Mouse (Mus musculus): ENCODE data around the gene Klhdc2. TPM values are rescaled to one million over a fixed set of nuclear protein-coding genes. Genes with fewer than 3 reads are reported as not detected.

The Klhdc2 gene
- polyA plus RNA-seq, 1 experiment = 19.1 TPM

GRCm38 (mm10) chr12:69331187-69331586 is 34.7 kb downstream of the Klhdc2 start:
- no peak overlapping the region for H3K4me3 ChIP-seq (ENCODE audit: extremely low read depth, insufficient read depth, insufficient read length)
- no peaks in the 10 kb centered on the region for H3K4me1 ChIP-seq (ENCODE audit: control insufficient read depth, insufficient read depth, insufficient read length)
- TF ChIP-seq CTCF (IDR thresholded peaks at IDR 0.05; ENCODE audit: extremely low read depth, insufficient read depth, insufficient read length, insufficient replicate concordance) (no peak), POLR2A (IDR thresholded peaks at IDR 0.05; ENCODE audit: low read depth, low read length) (no peak)
- H3K27ac ChIP-seq (ENCODE audit: insufficient read depth, low read length) = no peak overlapping the region
- no peaks in the 10 kb centered on the region for H3K27me3 ChIP-seq (ENCODE audit: control insufficient read depth, insufficient read depth, low read length)
- H3K36me3 ChIP-seq (ENCODE audit: control insufficient read depth, insufficient read depth, low read length) = peaks cover 14% of the 10 kb centered on the region; the same call in 1 of the 2 replicates
- no peak for DNase-seq (ENCODE audit: low read depth in 1 of 2, low spot score in 2 of 2)
- 83% methylated on average over 3 of the region's 3 CpGs for WGBS

GRCm38 (mm10) chr12:69332147-69332546 is 35.7 kb downstream of the Klhdc2 start:
- Histone ChIP-seq H3K27ac (ENCODE audit: insufficient read depth, low read length) (no peak overlapping the region), H3K36me3 (ENCODE audit: control insufficient read depth, insufficient read depth, low read length) (peaks cover 18% of the 10 kb centered on the region; the same call in 1 of the 2 replicates)
- WGBS = 61% methylated on average over 1 of the region's 1 CpGs

GRCm38 (mm10) chr12:69333547-69333946 is 37.1 kb downstream of the Klhdc2 start:
- 81% methylated on average over 2 of the region's 2 CpGs for WGBS
- TF ChIP-seq POLR2A (IDR thresholded peaks at IDR 0.05; ENCODE audit: low read depth, low read length) (no peak), CTCF (IDR thresholded peaks at IDR 0.05; ENCODE audit: extremely low read depth, insufficient read depth, insufficient read length, insufficient replicate concordance) (peak; percentile 17; the same call in 1 of the 2 replicates)
- Histone ChIP-seq H3K4me1 (ENCODE audit: control insufficient read depth, insufficient read depth, insufficient read length) (no peaks in the 10 kb centered on the region), H3K27me3 (ENCODE audit: control insufficient read depth, insufficient read depth, low read length) (no peaks in the 10 kb centered on the region), H3K4me3 (ENCODE audit: extremely low read depth, insufficient read depth, insufficient read length) (no peak overlapping the region), H3K36me3 (ENCODE audit: control insufficient read depth, insufficient read depth, low read length) (peaks cover 22% of the 10 kb centered on the region; the same call in 1 of the 2 replicates), H3K27ac (ENCODE audit: insufficient read depth, low read length) (no peak overlapping the region)
- peak; percentile 15 to 28 for DNase-seq (ENCODE audit: low read depth in 1 of 2, low spot score in 2 of 2)

More at GRCm38 (mm10) chr12:69332147-69332546, 35.7 kb downstream of the Klhdc2 start:
- Histone ChIP-seq H3K27me3 (ENCODE audit: control insufficient read depth, insufficient read depth, low read length) (no peaks in the 10 kb centered on the region), H3K4me3 (ENCODE audit: extremely low read depth, insufficient read depth, insufficient read length) (no peak overlapping the region), H3K4me1 (ENCODE audit: control insufficient read depth, insufficient read depth, insufficient read length) (no peaks in the 10 kb centered on the region)
- TF ChIP-seq POLR2A (IDR thresholded peaks at IDR 0.05; ENCODE audit: low read depth, low read length) = no peak
- no peak for TF ChIP-seq CTCF (IDR thresholded peaks at IDR 0.05; ENCODE audit: extremely low read depth, insufficient read depth, insufficient read length, insufficient replicate concordance)
- no peak for DNase-seq (ENCODE audit: low read depth in 1 of 2, low spot score in 2 of 2)

DNA sequence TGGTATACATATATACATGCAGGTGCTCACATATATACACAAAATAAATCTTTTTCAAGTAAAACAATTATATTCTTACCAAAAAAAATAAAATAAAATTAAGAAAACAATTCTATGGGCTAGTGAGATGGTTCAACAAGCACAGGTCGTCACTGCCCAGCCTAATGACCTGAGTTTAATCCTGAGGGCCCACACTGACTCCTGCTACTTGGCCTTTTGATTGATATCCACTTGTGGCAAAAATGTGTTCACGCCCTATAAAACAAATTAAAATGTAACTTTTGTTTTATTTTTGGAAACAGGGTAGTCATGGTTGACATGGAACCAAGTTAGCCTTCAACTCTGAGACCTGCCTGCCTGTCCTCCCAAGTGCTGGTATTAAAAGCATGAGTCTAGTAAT is 53.4 kb downstream of the Klhdc2 start:
- WGBS = 92% methylated on average over 2 of the region's 2 CpGs
- H3K27ac ChIP-seq (ENCODE audit: insufficient read depth, low read length) = no peak overlapping the region
- peaks cover 24% of the 10 kb centered on the region for H3K36me3 ChIP-seq (ENCODE audit: control insufficient read depth, insufficient read depth, low read length)
- no peak overlapping the region for H3K4me3 ChIP-seq (ENCODE audit: extremely low read depth, insufficient read depth, insufficient read length)
- DNase-seq (ENCODE audit: low read depth in 1 of 2, low spot score in 2 of 2) = no peak
- no peaks in the 10 kb centered on the region for H3K27me3 ChIP-seq (ENCODE audit: control insufficient read depth, insufficient read depth, low read length)
- no peaks in the 10 kb centered on the region for H3K4me1 ChIP-seq (ENCODE audit: control insufficient read depth, insufficient read depth, insufficient read length)
- no peak for TF ChIP-seq POLR2A (IDR thresholded peaks at IDR 0.05; ENCODE audit: low read depth, low read length)
- no peak for TF ChIP-seq CTCF (IDR thresholded peaks at IDR 0.05; ENCODE audit: extremely low read depth, insufficient read depth, insufficient read length, insufficient replicate concordance)

DNA sequence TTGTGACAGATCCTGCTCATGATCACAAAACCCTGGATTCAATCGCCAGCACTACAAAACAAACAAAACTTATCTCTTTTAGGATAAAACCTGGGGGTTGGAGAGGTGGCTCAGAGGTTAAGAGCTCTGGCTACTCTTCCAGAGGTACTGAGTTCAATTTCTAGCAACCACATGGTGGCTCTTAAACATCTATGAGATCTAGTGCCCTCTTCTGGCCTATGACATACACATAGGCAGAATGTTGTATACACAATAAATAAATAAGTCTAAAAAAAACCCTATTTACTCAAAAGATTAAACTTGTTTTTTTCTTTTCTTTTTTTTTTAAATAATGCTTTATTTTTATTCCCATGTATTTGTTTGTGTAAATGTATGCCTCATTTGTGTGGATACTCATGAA is 55.2 kb downstream of the Klhdc2 start:
- H3K36me3 ChIP-seq (ENCODE audit: control insufficient read depth, insufficient read depth, low read length) = peaks cover 22% of the 10 kb centered on the region
- 85% methylated on average over 1 of the region's 1 CpGs for WGBS

GRCm38 (mm10) chr12:69356546-69357299 is 60.2 kb downstream of the Klhdc2 start, which contains the start of gene Nemf:
Gene Nemf, minus strand, starts transcription at chr12:69357165.
- WGBS = under 1% methylated on average over 50 of the region's 50 CpGs
- H3K27ac ChIP-seq (ENCODE audit: insufficient read depth, low read length) = peak within 1 kb of the TSS; percentile 68
- no peaks in the 10 kb centered on the region for H3K27me3 ChIP-seq (ENCODE audit: control insufficient read depth, insufficient read depth, low read length)
- H3K36me3 ChIP-seq (ENCODE audit: control insufficient read depth, insufficient read depth, low read length) = peaks cover 10% of the 10 kb centered on the region
- TF ChIP-seq POLR2A (IDR thresholded peaks at IDR 0.05; ENCODE audit: low read depth, low read length) (peak; percentile 94), CTCF (IDR thresholded peaks at IDR 0.05; ENCODE audit: extremely low read depth, insufficient read depth, insufficient read length, insufficient replicate concordance) (no peak)
- H3K4me3 ChIP-seq (ENCODE audit: extremely low read depth, insufficient read depth, insufficient read length) = peak within 1 kb of the TSS; percentile 99
- DNase-seq (ENCODE audit: low read depth in 1 of 2, low spot score in 2 of 2) = peak; percentile 74 to 80
- no peaks in the 10 kb centered on the region for H3K4me1 ChIP-seq (ENCODE audit: control insufficient read depth, insufficient read depth, insufficient read length)

More for the DNA sequence above, 55.2 kb downstream of the Klhdc2 start:
- no peaks in the 10 kb centered on the region for H3K27me3 ChIP-seq (ENCODE audit: control insufficient read depth, insufficient read depth, low read length)
- no peak for TF ChIP-seq CTCF (IDR thresholded peaks at IDR 0.05; ENCODE audit: extremely low read depth, insufficient read depth, insufficient read length, insufficient replicate concordance)
- TF ChIP-seq POLR2A (IDR thresholded peaks at IDR 0.05; ENCODE audit: low read depth, low read length) = no peak
- no peaks in the 10 kb centered on the region for H3K4me1 ChIP-seq (ENCODE audit: control insufficient read depth, insufficient read depth, insufficient read length)
- no peak for DNase-seq (ENCODE audit: low read depth in 1 of 2, low spot score in 2 of 2)
- no peak overlapping the region for H3K4me3 ChIP-seq (ENCODE audit: extremely low read depth, insufficient read depth, insufficient read length)
- H3K27ac ChIP-seq (ENCODE audit: insufficient read depth, low read length) = no peak overlapping the region

DNA sequence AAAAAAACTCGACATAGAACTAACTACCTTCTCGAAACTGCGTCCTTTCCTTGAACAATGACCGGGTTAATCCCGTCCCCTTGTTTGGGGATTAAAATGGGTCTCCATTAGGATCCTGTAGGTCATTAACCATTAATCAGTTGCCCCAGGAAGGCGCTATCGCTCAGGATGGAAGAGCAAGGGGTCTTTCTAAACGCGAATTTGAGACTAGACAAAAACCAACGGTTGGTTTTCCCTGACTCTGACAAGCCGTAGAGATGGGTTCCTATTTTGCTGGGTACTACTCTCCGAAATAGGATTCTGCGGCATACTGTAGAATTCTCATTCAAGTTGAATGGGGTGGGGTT is 60.8 kb downstream of the Klhdc2 start:
- no peak for DNase-seq (ENCODE audit: low read depth in 1 of 2, low spot score in 2 of 2)
- Histone ChIP-seq H3K4me1 (ENCODE audit: control insufficient read depth, insufficient read depth, insufficient read length) (0 out of 2 replicates have a peak, but pooled peaks cover under 1% of the 10 kb centered on the region), H3K36me3 (ENCODE audit: control insufficient read depth, insufficient read depth, low read length) (peaks cover 10% of the 10 kb centered on the region), H3K4me3 (ENCODE audit: extremely low read depth, insufficient read depth, insufficient read length) (peak overlapping the region; percentile 99), H3K27me3 (ENCODE audit: control insufficient read depth, insufficient read depth, low read length) (no peaks in the 10 kb centered on the region), H3K27ac (ENCODE audit: insufficient read depth, low read length) (peak overlapping the region; percentile 31; the same call in 1 of the 2 replicates)
- TF ChIP-seq POLR2A (IDR thresholded peaks at IDR 0.05; ENCODE audit: low read depth, low read length) (no peak), CTCF (IDR thresholded peaks at IDR 0.05; ENCODE audit: extremely low read depth, insufficient read depth, insufficient read length, insufficient replicate concordance) (no peak)
- WGBS = 5% methylated on average over 13 of the region's 13 CpGs

Other genes starting within 250 kb of the Klhdc2 start
- 1,903 and 2,009 TPM in 2 replicates for gene Rps29, start 137.5 kb upstream of the Klhdc2 start, polyA plus RNA-seq (2012; rRNA removed)
- 0.82 and 1.9 TPM in 2 replicates for gene Lrr1, start 127.9 kb upstream of the Klhdc2 start, polyA plus RNA-seq (2012; rRNA removed)
- gene Rpl36al, start 112.6 kb upstream of the Klhdc2 start, polyA plus RNA-seq (2012; rRNA removed) = 75.1 and 98.9 TPM in 2 replicates
- gene Mgat2, start 112.5 kb upstream of the Klhdc2 start, polyA plus RNA-seq (2012; rRNA removed) = 14.8 and 17.9 TPM in 2 replicates
- gene Gm49383, start 99.6 kb upstream of the Klhdc2 start, polyA plus RNA-seq (2012; rRNA removed) = 1.8 and 3.1 TPM in 2 replicates
- 1.4 and 1.5 TPM in 2 replicates for gene Dnaaf2, start 98.3 kb upstream of the Klhdc2 start, polyA plus RNA-seq (2012; rRNA removed)
- gene Gm49384, start 92.4 kb upstream of the Klhdc2 start, polyA plus RNA-seq (2012; rRNA removed) = 0.25 and 0.47 TPM in 2 replicates
- 4.2 and 4.4 TPM in 2 replicates for gene Pole2, start 68.5 kb upstream of the Klhdc2 start, polyA plus RNA-seq (2012; rRNA removed)
- gene Klhdc1, start 55.5 kb upstream of the Klhdc2 start, polyA plus RNA-seq (2012; rRNA removed) = 2.4 TPM in 2 replicates
- gene Nemf, start 60.5 kb downstream of the Klhdc2 start, polyA plus RNA-seq (2012; rRNA removed) = 2.3 and 2.6 TPM in 2 replicates
- gene Arf6, start 75.5 kb downstream of the Klhdc2 start, polyA plus RNA-seq (2012; rRNA removed) = 182 and 253 TPM in 2 replicates
- 3.0 and 5.6 TPM in 2 replicates for gene Gm9887, start 75.8 kb downstream of the Klhdc2 start, polyA plus RNA-seq (2012; rRNA removed)

Measured in spleen, adult 2 months (tissue).